Mouse (Mus musculus) heart, embryonic 15.5 days (tissue): ENCODE results near the gene Aldh3b1. TPM values are rescaled to one million over a fixed set of nuclear protein-coding genes. Genes with fewer than 3 reads are reported as not detected.
"Not testable (repeated sequence)": the region's sequence is repeated elsewhere in the genome, so short reads cannot be mapped to it uniquely, and the experiment has no call there.

Source experiments
- ATAC-seq: fragments of 200-750 bp; cut with Nextera tagmentation; replicated peaks from 2 replicates; pipeline ENCODE4 v1.8.0; 2017; ENCODE audit warnings: low read depth, moderate TSS enrichment; ENCODE audit not compliant: insufficient number of reproducible peaks, insufficient read depth, low FRiP score
- H3K27ac ChIP-seq: fragments of 300-500 bp; sonication (generic); 2 replicates; pipeline ENCODE4 v1.5.1; 2015; ENCODE audit warnings: mild to moderate bottlenecking, inconsistent platforms
- H3K27me3 ChIP-seq: fragments of 300-500 bp; sonication (generic); 2 replicates; pipeline ENCODE4 v1.6.1; 2015; ENCODE audit warnings: inconsistent platforms
- H3K36me3 ChIP-seq: fragments of 300-500 bp; sonication (generic); 2 replicates; pipeline ENCODE4 v1.6.1; 2015; ENCODE audit warnings: mild to moderate bottlenecking, inconsistent platforms
- H3K4me1 ChIP-seq: fragments of 300-500 bp; sonication (generic); replicated peaks from 2 replicates; pipeline ENCODE4 v1.6.1; 2015; ENCODE audit warnings: inconsistent platforms
- H3K4me2 ChIP-seq: fragments of 300-500 bp; sonication (generic); 2 replicates; pipeline ENCODE4 v1.6.1; 2015; ENCODE audit warnings: inconsistent platforms, mild to moderate bottlenecking, moderate library complexity
- H3K4me3 ChIP-seq: fragments of 300-500 bp; sonication (generic); 2 replicates; pipeline ENCODE4 v1.5.1; 2015; ENCODE audit warnings: mild to moderate bottlenecking, inconsistent platforms
- H3K9ac ChIP-seq: fragments of 300-500 bp; sonication (generic); 2 replicates; pipeline ENCODE4 v1.6.1; 2015; ENCODE audit warnings: mild to moderate bottlenecking, inconsistent platforms
- H3K9me3 ChIP-seq: fragments of 300-500 bp; sonication (generic); replicated peaks from 2 replicates; pipeline ENCODE4 v1.6.1; 2016; ENCODE audit warnings: inconsistent platforms
- WGBS: fragments of 180-500 bp; shearing (Covaris S2); methylation state at CpG from one replicate; pipeline ENCODE4 v1.1.7; 2015; ENCODE audit warnings: mixed read lengths; 5-methylcytosine and 5-hydroxymethylcytosine counted together
- polyA plus RNA-seq: library from polyadenylated mRNA; unstranded; fragments of >200 nt; fragmentation: Nextera tagmentation; extraction: Ambion mirVana; gene quantifications from 2 replicates; pipeline ENCODE4 v1.2.1, GENCODE M21; 2015

Aldh3b1 gene
- 1.6 and 4.0 TPM in 2 replicates for polyA plus RNA-seq

GRCm38 (mm10) chr19:3929211-3929941 lies at the start of gene Aldh3b1:
Gene Aldh3b1, minus strand, starts transcription at chr19:3929808.
- 32% methylated on average over 12 of the region's 12 CpGs for WGBS
- Histone ChIP-seq H3K4me1 (peaks cover 30% of the 10 kb centered on the region), H3K36me3 (no peaks in the 10 kb centered on the region), H3K4me2 (peak within 1 kb of the TSS; percentile 31), H3K27me3 (no peaks in the 10 kb centered on the region), H3K27ac (peak within 1 kb of the TSS; percentile 84), H3K9ac (no peak within 1 kb of the TSS), H3K4me3 (no peak within 1 kb of the TSS), H3K9me3 (no peaks in the 10 kb centered on the region)
- peak; percentile 74 for ATAC-seq

DNA sequence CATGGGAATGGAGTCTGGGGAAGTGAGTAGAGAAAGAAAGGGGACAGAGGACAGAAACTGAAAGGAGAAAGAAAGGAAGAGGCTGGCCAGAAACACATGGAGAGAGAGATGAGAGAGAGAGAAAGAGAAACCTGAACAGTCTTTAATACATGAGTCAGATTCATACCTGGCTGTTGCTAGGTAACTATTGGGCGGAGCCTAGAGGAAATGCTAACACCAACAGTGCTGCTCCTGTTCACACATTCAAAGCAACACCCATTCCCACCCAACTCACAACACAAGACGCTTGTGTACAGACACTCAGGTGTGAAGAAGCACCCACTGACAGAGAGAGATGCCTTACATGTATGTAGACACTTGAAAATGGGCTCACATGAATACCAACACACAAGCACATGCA lies 46.3 kb upstream of the Aldh3b1 start:
- H3K9ac ChIP-seq: no peak overlapping the region
- H3K4me2 ChIP-seq: no peak overlapping the region
- H3K27ac ChIP-seq: no peak overlapping the region
- H3K4me3 ChIP-seq: no peak overlapping the region
- H3K4me1 ChIP-seq: no peaks in the 10 kb centered on the region; the same call in 1 of the 2 replicates
- WGBS: 72% methylated on average over 2 of the region's 2 CpGs
- no peaks in the 10 kb centered on the region for H3K36me3 ChIP-seq
- H3K9me3 ChIP-seq: no peaks in the 10 kb centered on the region
- H3K27me3 ChIP-seq: peaks cover 5% of the 10 kb centered on the region; the same call in 1 of the 2 replicates
- ATAC-seq: no peak

- not testable (repeated sequence) for H3K9me3 ChIP-seq, H3K9ac ChIP-seq, H3K27ac ChIP-seq, H3K27me3 ChIP-seq, ATAC-seq, H3K4me1 ChIP-seq, H3K36me3 ChIP-seq, H3K4me2 ChIP-seq, H3K4me3 ChIP-seq
- 61% methylated on average over 6 of the region's 6 CpGs for WGBS
Measured at GRCm38 (mm10) chr19:3974608-3975007, 45.0 kb upstream of the Aldh3b1 start.

GRCm38 (mm10) chr19:3972229-3972628 lies 42.6 kb upstream of the Aldh3b1 start, which contains the start of gene Aldh3b2:
Gene Aldh3b2, plus strand, starts transcription at chr19:3972328.
- no peak for ATAC-seq
- H3K9me3 ChIP-seq: no peaks in the 10 kb centered on the region
- H3K27me3 ChIP-seq: 0 out of 2 replicates have a peak, but pooled peaks cover 2% of the 10 kb centered on the region
- no peak within 1 kb of the TSS for H3K9ac ChIP-seq
- no peak within 1 kb of the TSS for H3K4me3 ChIP-seq
- no peaks in the 10 kb centered on the region for H3K36me3 ChIP-seq
- H3K4me1 ChIP-seq: peaks cover 5% of the 10 kb centered on the region
- WGBS: 48% methylated on average over 9 of the region's 9 CpGs
- no peak within 1 kb of the TSS for H3K27ac ChIP-seq
- no peak within 1 kb of the TSS for H3K4me2 ChIP-seq

GRCm38 (mm10) chr19:3967258-3967657 lies 37.6 kb upstream of the Aldh3b1 start:
- peaks cover 5% of the 10 kb centered on the region for H3K4me1 ChIP-seq
- 0 out of 2 replicates have a peak, but pooled peaks cover 2% of the 10 kb centered on the region for H3K27me3 ChIP-seq
- H3K36me3 ChIP-seq: no peaks in the 10 kb centered on the region
- H3K27ac ChIP-seq: no peak overlapping the region
- no peak for ATAC-seq
- WGBS: 33% methylated on average over 3 of the region's 3 CpGs
- H3K9me3 ChIP-seq: no peaks in the 10 kb centered on the region
- H3K4me3 ChIP-seq: no peak overlapping the region
- no peak overlapping the region for H3K9ac ChIP-seq
- H3K4me2 ChIP-seq: no peak overlapping the region

DNA sequence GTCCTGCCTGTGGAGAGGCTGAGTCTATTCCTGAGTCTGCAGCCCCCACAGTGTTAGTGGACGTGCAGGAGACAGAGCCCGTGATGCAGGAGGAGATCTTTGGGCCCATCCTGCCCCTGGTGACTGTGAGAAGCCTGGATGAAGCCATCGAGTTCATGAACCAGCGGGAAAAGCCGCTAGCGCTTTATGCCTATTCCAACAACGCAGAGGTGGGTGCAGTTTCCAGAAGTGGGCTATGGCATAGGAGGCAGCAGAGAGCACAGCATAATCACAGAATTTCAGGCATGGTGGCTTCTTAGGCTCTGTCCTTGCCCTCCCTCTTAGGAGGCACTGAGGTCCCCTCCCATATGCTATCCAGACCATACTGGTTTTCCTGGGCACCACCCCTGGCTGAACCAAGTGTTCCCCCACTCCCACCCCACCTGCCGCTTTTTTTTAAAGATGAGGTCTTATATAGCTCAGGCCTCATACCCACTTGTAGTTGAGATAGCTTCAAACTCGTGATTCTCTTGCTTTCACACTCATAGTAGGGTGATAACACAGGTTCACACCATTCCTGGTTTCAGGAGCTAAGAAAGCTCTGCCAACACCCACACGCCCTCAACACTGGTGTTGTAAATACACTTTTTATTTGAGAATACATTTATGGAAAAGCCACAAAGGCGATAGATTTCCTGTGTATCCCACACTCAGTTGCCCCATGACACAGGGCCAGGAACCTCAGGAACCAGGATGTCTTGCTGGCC lies 36.9 kb upstream of the Aldh3b1 start:
- no peak for ATAC-seq
- no peaks in the 10 kb centered on the region for H3K36me3 ChIP-seq
- no peak overlapping the region for H3K9ac ChIP-seq
- no peak overlapping the region for H3K4me2 ChIP-seq
- no peak overlapping the region for H3K4me3 ChIP-seq
- H3K27ac ChIP-seq: no peak overlapping the region
- 67% methylated on average over 11 of the region's 11 CpGs for WGBS
- 0 out of 2 replicates have a peak, but pooled peaks cover 2% of the 10 kb centered on the region for H3K27me3 ChIP-seq
- peaks cover 5% of the 10 kb centered on the region for H3K4me1 ChIP-seq
- no peaks in the 10 kb centered on the region for H3K9me3 ChIP-seq

- no peak for ATAC-seq
- no peak overlapping the region for H3K27ac ChIP-seq
Measured at GRCm38 (mm10) chr19:3964030-3964429, 34.4 kb upstream of the Aldh3b1 start.

GRCm38 (mm10) chr19:3962469-3962868 lies 32.9 kb upstream of the Aldh3b1 start:
- no peak overlapping the region for H3K27ac ChIP-seq

More at GRCm38 (mm10) chr19:3964030-3964429, 34.4 kb upstream of the Aldh3b1 start:
- H3K4me2 ChIP-seq: no peak overlapping the region
- peaks cover 5% of the 10 kb centered on the region for H3K4me1 ChIP-seq
- no peak overlapping the region for H3K9ac ChIP-seq
- no peak overlapping the region for H3K4me3 ChIP-seq
- no peaks in the 10 kb centered on the region for H3K36me3 ChIP-seq
- WGBS: 62% methylated on average over 4 of the region's 4 CpGs
- no peaks in the 10 kb centered on the region for H3K27me3 ChIP-seq
- H3K9me3 ChIP-seq: no peaks in the 10 kb centered on the region

DNA sequence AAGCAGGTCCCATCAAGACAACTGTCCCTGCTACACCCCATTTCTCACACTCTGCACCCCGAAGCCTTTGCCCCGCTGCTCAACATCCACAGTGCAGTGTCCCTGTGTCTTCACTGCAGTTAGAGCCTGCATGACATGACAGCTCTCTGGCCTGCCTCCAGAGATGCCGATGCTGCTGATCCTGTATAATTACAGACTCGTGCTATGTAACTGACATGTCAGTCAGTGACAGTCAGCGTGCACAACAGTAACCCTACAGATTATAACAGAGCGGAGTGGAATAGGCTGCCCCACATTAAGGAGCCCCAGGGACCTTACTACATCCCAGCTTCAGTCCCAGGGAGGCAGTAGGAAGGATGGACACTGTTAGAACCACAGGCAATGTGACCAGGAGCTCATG lies 32.2 kb upstream of the Aldh3b1 start:
- not testable (repeated sequence) for H3K4me2 ChIP-seq, H3K36me3 ChIP-seq, H3K4me1 ChIP-seq, H3K9me3 ChIP-seq, H3K27ac ChIP-seq, H3K9ac ChIP-seq, H3K4me3 ChIP-seq, H3K27me3 ChIP-seq, ATAC-seq
- WGBS: 63% methylated on average over 6 of the region's 6 CpGs

More at GRCm38 (mm10) chr19:3962469-3962868, 32.9 kb upstream of the Aldh3b1 start:
- ATAC-seq: no peak
- Histone ChIP-seq H3K4me3 (no peak overlapping the region), H3K36me3 (no peaks in the 10 kb centered on the region), H3K4me1 (no peaks in the 10 kb centered on the region; the same call in 1 of the 2 replicates), H3K9ac (no peak overlapping the region), H3K9me3 (no peaks in the 10 kb centered on the region), H3K4me2 (no peak overlapping the region), H3K27me3 (no peaks in the 10 kb centered on the region)
- WGBS: 20% methylated on average over 2 of the region's 2 CpGs

DNA sequence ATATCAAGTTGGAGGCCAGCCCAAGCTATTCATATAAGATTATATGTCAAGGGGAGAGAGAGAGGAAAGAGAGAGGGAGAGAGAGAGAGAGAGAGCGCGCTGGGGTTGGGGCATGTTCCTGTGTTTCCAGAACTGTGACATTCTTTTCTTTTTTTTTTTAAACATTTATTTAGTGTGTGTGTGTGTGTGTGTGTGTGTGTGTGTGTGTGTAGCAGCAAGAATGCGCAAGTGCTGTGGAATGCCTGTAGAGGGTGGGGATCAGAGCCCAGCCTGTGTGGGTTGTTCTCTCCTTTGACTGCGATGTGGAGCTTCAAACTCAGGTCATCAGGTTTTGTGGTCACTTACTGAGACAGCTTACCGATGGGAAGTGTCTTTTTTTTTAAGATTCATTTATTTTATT lies 30.6 kb upstream of the Aldh3b1 start:
- no peaks in the 10 kb centered on the region for H3K36me3 ChIP-seq
- no peaks in the 10 kb centered on the region for H3K27me3 ChIP-seq
- no peak overlapping the region for H3K27ac ChIP-seq
- 79% methylated on average over 5 of the region's 5 CpGs for WGBS
- no peak overlapping the region for H3K9ac ChIP-seq
- no peaks in the 10 kb centered on the region; the same call in 1 of the 2 replicates for H3K4me1 ChIP-seq
- ATAC-seq: no peak
- H3K9me3 ChIP-seq: no peaks in the 10 kb centered on the region
- no peak overlapping the region for H3K4me3 ChIP-seq
- no peak overlapping the region for H3K4me2 ChIP-seq

DNA sequence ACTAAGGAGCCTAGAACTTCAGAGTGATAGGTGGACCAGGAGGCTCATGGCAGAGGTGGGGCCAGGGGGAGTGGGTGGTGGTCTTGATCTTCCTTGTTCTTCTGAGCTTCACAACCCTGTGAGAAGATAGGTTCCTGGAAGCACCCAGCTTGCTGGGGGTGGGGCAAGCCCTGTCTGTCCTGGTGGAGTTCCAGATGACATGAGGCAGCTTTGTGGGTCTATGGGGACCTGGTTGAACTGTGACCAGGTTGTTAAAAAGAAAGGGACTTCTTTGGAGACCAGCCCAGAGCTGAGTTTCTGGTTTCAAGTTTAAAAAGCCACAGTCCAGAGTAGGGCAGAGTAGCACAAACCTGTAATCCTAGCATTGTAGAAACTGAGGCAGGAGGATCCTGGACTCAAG lies 29.4 kb upstream of the Aldh3b1 start:
- H3K9ac ChIP-seq: no peak overlapping the region
- no peak overlapping the region for H3K4me2 ChIP-seq
- H3K27ac ChIP-seq: no peak overlapping the region
- H3K36me3 ChIP-seq: no peaks in the 10 kb centered on the region
- no peak overlapping the region for H3K4me3 ChIP-seq
- ATAC-seq: no peak
- no peaks in the 10 kb centered on the region; the same call in 1 of the 2 replicates for H3K4me1 ChIP-seq
- H3K9me3 ChIP-seq: no peaks in the 10 kb centered on the region
- H3K27me3 ChIP-seq: no peaks in the 10 kb centered on the region
